Mouse (Mus musculus) urinary bladder, postnatal 36 days (tissue): ENCODE data around the gene Fam50a.

Source experiments
- DNase-seq, 2 experiments: peaks; one replicate each; pipeline ENCODE4 v3.0.0; 2022; ENCODE audit warnings: low spot score in 2 of 2, mixed read lengths in 1 of 2

The Fam50a gene

GRCm38 (mm10) chrX:74312540-74313464 is at the start of gene Fam50a:
TSS of gene Fam50a (plus strand) at chrX:74313033.
- peak; percentile 75 to 87 for DNase-seq

GRCm38 (mm10) chrX:74269736-74270061 is 43.1 kb upstream of the Fam50a start:
- no peak for DNase-seq

GRCm38 (mm10) chrX:74270062-74270901 is 42.6 kb upstream of the Fam50a start, which contains the start of gene Rpl10:
TSS of gene Rpl10 (plus strand) at chrX:74270812.
- DNase-seq: peak; percentile 81 to 89

GRCm38 (mm10) chrX:74270902-74271551 is 41.8 kb upstream of the Fam50a start:
- DNase-seq: no peak

- no peak for DNase-seq
These were observed 39.2 kb upstream of the Fam50a start for GRCm38 (mm10) chrX:74273422-74274322.

- DNase-seq: no peak
These were observed 34.9 kb upstream of the Fam50a start for GRCm38 (mm10) chrX:74277916-74278315.

- DNase-seq: peak in 1 of 2 experiments; percentile 66
These were observed 31.6 kb upstream of the Fam50a start for GRCm38 (mm10) chrX:74281041-74281731.

- DNase-seq: peak in 1 of 2 experiments; percentile 89
These were observed 31.0 kb upstream of the Fam50a start, which contains the start of the genes Taz and Dnase1l1 for GRCm38 (mm10) chrX:74281732-74282394. TSS of gene Taz (plus strand) at chrX:74281912. TSS of gene Dnase1l1 (minus strand) at chrX:74282337.

GRCm38 (mm10) chrX:74282395-74283091 is 30.3 kb upstream of the Fam50a start:
- DNase-seq: peak; percentile 72 to 83

GRCm38 (mm10) chrX:74283092-74283437 is 29.8 kb upstream of the Fam50a start:
- DNase-seq: no peak

- no peak for DNase-seq
These were observed 19.4 kb upstream of the Fam50a start for GRCm38 (mm10) chrX:74293431-74293830.

GRCm38 (mm10) chrX:74296538-74297448 is 16.0 kb upstream of the Fam50a start, which contains the start of gene Atp6ap1:
TSS of gene Atp6ap1 (plus strand) at chrX:74297097.
- DNase-seq: peak; percentile 92 to 93

GRCm38 (mm10) chrX:74298348-74298747 is 14.5 kb upstream of the Fam50a start:
- no peak for DNase-seq

- no peak for DNase-seq
These were observed 13.1 kb upstream of the Fam50a start for GRCm38 (mm10) chrX:74299721-74300120.

- peak; percentile 52 to 62 for DNase-seq
These were observed 7.7 kb upstream of the Fam50a start, which contains the start of gene Gdi1 for GRCm38 (mm10) chrX:74304867-74305700. TSS of gene Gdi1 (plus strand) at chrX:74304998.

GRCm38 (mm10) chrX:74328725-74329161 is 15.9 kb downstream of the Fam50a start, which contains the start of gene Plxna3:
TSS of gene Plxna3 (plus strand) at chrX:74329066.
- peak; percentile 62 to 67 for DNase-seq

- no peak for DNase-seq
These were observed 16.4 kb downstream of the Fam50a start for GRCm38 (mm10) chrX:74329215-74329671.
